Mouse (Mus musculus) lung, postnatal 0 days (tissue): ENCODE measurements at regions not wholly inside any gene's neighbourhood (a gene's known extent, or its start where the extent isn't known, plus 50 kb on each side); places are given as distances from the start of the nearest gene placed in this dataset.

ENCODE experiments used
- CTCF ChIP-seq: IDR thresholded peaks from 2 replicates; pipeline ENCODE4 v1.5.1; 2016; ENCODE audit warnings: antibody characterized with exemption, mild to moderate bottlenecking
- EP300 ChIP-seq: IDR thresholded peaks from 2 replicates; pipeline ENCODE4 v1.6.1; 2016; ENCODE audit warnings: antibody characterized with exemption, mild to moderate bottlenecking, control low read depth

DNA sequence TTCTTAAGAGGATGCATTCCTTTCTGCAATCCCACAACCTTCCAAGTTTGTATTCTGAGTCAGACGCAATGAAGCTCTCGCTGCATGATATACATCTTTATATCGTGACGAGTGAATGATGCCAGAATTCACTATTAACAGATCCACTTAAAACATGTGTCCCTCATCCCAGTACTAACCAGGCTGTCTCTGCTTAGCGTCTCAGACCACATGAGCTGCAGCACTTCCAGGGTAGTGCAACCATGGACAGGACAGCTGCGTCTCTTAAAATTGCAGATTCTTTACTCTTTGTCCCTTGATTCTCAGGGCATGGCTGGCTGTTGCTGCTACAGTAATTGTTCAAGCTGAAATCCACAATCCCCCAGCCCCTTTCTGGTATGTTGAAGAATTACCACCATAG is 491.9 kb downstream of the Dcdc2c start:
- TF ChIP-seq CTCF (no peak), EP300 (no peak)
